Mouse (Mus musculus): ENCODE data around the gene Ndufs5. TPM values are rescaled to one million over a fixed set of nuclear protein-coding genes. Genes with fewer than 3 reads are reported as not detected.

Ndufs5 gene
- total RNA-seq, 1 experiment, result 92.9 TPM

- peak; percentile 76 for DNase-seq (ENCODE audit: low read depth, low spot score)
- Histone ChIP-seq H3K4me1 (ENCODE audit: control insufficient read depth in 2 of 2, insufficient read depth in 2 of 2, low read length in 2 of 2, poor library complexity in 1 of 2) (peaks cover 13 to 18% of the 10 kb centered on the region in 2 experiments), H3K4me3 (ENCODE audit: insufficient read depth in 1 of 2, low read depth in 1 of 2, low read length in 2 of 2, poor library complexity in 1 of 2, severe bottlenecking in 1 of 2) (peak overlapping the region; percentile 76 to 86), H3K36me3 (ENCODE audit: control insufficient read depth, insufficient read depth, low read length, poor library complexity, severe bottlenecking) (no peaks in the 10 kb centered on the region), H3K9ac (ENCODE audit: insufficient read depth, low read depth, low read length, poor library complexity, severe bottlenecking) (peak overlapping the region; percentile 82), H3K9me3 (ENCODE audit: control insufficient read depth, insufficient read depth, low read depth, low read length) (no peaks in the 10 kb centered on the region), H3K27ac (ENCODE audit: insufficient read depth, low read depth, low read length, poor library complexity, severe bottlenecking) (peak overlapping the region; percentile 94)
- TF ChIP-seq CHD2 (IDR thresholded peaks at IDR 0.05; ENCODE audit: low read depth, low read length) (no peak), MAFK (IDR thresholded peaks at IDR 0.05; ENCODE audit: insufficient read depth, low read depth, low read length) (peak; percentile 93)
- in situ Hi-C loops (cut with MboI; ENCODE audit: low sequenced_read_pairs in 2 of 2, unreplicated experiment in 2 of 2), result no loop called here
Measured at GRCm38 (mm10) chr4:123662914-123663687, 54.9 kb downstream of the Ndufs5 start.

Other genes with a start within 250 kb of the Ndufs5 start
- 277 and 354 TPM in 2 replicates for gene Macf1, start 33.8 kb downstream of the Ndufs5 start, total RNA-seq (2012; rRNA removed)
- gene Akirin1, start 32.1 kb upstream of the Ndufs5 start, total RNA-seq (2012; rRNA removed), result 30.8 and 32.1 TPM in 2 replicates
- gene Rhbdl2, start 69.7 kb upstream of the Ndufs5 start, total RNA-seq (2012; rRNA removed), result 2.7 and 4.8 TPM in 2 replicates
- gene 4933427I04Rik, start 141.5 kb upstream of the Ndufs5 start, total RNA-seq (2012; rRNA removed), result not detected in 2 replicates
- gene Mycbp, start 186.6 kb upstream of the Ndufs5 start, total RNA-seq (2012; rRNA removed), result 40.9 and 49.5 TPM in 2 replicates
- 17.0 and 24.0 TPM in 2 replicates for gene Rragc, start 199.2 kb upstream of the Ndufs5 start, total RNA-seq (2012; rRNA removed)
- gene 4930535I16Rik, start 199.8 kb upstream of the Ndufs5 start, total RNA-seq (2012; rRNA removed), result 1.8 and 2.4 TPM in 2 replicates